Mouse (Mus musculus) intestine, embryonic 14.5 days (tissue): ENCODE measurements around the gene Shmt2. TPM values are rescaled to one million over a fixed set of nuclear protein-coding genes. Genes with fewer than 3 reads are reported as not detected.

Experiments
- ATAC-seq: fragments of 200-750 bp; cut with Nextera tagmentation; replicated peaks from 2 replicates; pipeline ENCODE4 v1.8.0; 2017; ENCODE audit warnings: low read depth, moderate number of reproducible peaks, moderate TSS enrichment, moderate library complexity; ENCODE audit not compliant: low FRiP score, low TSS enrichment
- DNase-seq: peaks from one replicate; pipeline ENCODE4 v3.0.0-alpha.2; 2018; ENCODE audit warnings: low spot score
- H3K27ac ChIP-seq: fragments of 300-500 bp; sonication (generic); 2 replicates; pipeline ENCODE4 v1.5.1; 2014; ENCODE audit warnings: low read depth, mild to moderate bottlenecking, control low read depth
- H3K27me3 ChIP-seq: fragments of 300-500 bp; sonication (generic); replicated peaks from 2 replicates; pipeline ENCODE4 v1.6.1; 2014; ENCODE audit warnings: low read length, control low read depth; ENCODE audit not compliant: control insufficient read depth, insufficient read depth
- H3K36me3 ChIP-seq: fragments of 300-500 bp; sonication (generic); 2 replicates; pipeline ENCODE4 v1.6.1; 2014; ENCODE audit warnings: low read length, control low read depth; ENCODE audit not compliant: control insufficient read depth, insufficient read depth
- H3K4me1 ChIP-seq: fragments of 300-500 bp; sonication (generic); replicated peaks from 2 replicates; pipeline ENCODE4 v1.6.1; 2014; ENCODE audit warnings: low read length, control low read depth, mixed read lengths; ENCODE audit not compliant: control insufficient read depth, insufficient read depth
- H3K4me2 ChIP-seq: fragments of 300-500 bp; sonication (generic); 2 replicates; pipeline ENCODE4 v1.6.1; 2014; ENCODE audit warnings: low read length
- H3K4me3 ChIP-seq: fragments of 300-500 bp; sonication (generic); 2 replicates; pipeline ENCODE4 v1.5.1; 2014; ENCODE audit warnings: low read depth, low read length, control low read depth, mixed read lengths
- H3K9ac ChIP-seq: fragments of 300-500 bp; sonication (generic); 2 replicates; pipeline ENCODE4 v1.6.1; 2014; ENCODE audit warnings: mild to moderate bottlenecking, low read length
- H3K9me3 ChIP-seq: fragments of 300-500 bp; sonication (generic); 2 replicates; pipeline ENCODE4 v1.6.1; 2016; ENCODE audit warnings: low read length, control low read depth; ENCODE audit not compliant: control insufficient read depth
- WGBS: fragments of 180-500 bp; shearing (Covaris S2); extraction: QIAGEN DNeasy Blood & Tissue Kit; methylation state at CpG from one replicate; pipeline ENCODE4 v1.1.7; 2014; 5-methylcytosine and 5-hydroxymethylcytosine counted together
- polyA plus RNA-seq: library from polyadenylated mRNA; unstranded; fragments of >200 nt; fragmentation: Nextera tagmentation; extraction: Ambion mirVana; gene quantifications from 2 replicates; pipeline ENCODE4 v1.2.1, GENCODE M21; 2014

Shmt2 gene
- polyA plus RNA-seq, 1 experiment from 2014 or later = 142 TPM

DNA sequence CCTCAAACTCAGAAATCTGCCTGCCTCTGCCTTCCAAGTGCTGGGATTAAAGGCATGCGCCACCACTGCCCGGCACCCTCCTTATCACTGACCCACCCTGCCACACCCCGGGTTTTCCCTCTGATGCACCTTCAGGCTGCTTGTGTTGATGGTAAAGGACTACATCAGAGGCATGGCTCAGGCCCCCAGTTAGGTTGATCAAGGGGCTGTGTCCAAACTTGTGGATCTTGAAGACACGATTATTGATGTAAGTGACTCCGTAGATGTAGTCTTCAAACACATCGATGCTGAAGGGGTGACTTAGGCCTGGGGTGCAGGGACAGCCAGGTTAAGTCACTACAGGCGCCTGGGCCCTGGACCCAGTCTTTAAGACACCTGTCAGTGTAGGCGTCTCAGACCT lies 19.3 kb upstream of the Shmt2 start:
- Histone ChIP-seq H3K36me3 (peaks cover 79% of the 10 kb centered on the region), H3K4me3 (no peak overlapping the region), H3K27me3 (peaks cover under 1% of the 10 kb centered on the region), H3K4me2 (no peak overlapping the region), H3K9me3 (no peaks in the 10 kb centered on the region), H3K27ac (no peak overlapping the region), H3K9ac (no peak overlapping the region), H3K4me1 (no peaks in the 10 kb centered on the region; the same call in 1 of the 2 replicates)
- DNase-seq (no peak), ATAC-seq (no peak)
- WGBS = 95% methylated on average over 8 of the region's 8 CpGs

DNA sequence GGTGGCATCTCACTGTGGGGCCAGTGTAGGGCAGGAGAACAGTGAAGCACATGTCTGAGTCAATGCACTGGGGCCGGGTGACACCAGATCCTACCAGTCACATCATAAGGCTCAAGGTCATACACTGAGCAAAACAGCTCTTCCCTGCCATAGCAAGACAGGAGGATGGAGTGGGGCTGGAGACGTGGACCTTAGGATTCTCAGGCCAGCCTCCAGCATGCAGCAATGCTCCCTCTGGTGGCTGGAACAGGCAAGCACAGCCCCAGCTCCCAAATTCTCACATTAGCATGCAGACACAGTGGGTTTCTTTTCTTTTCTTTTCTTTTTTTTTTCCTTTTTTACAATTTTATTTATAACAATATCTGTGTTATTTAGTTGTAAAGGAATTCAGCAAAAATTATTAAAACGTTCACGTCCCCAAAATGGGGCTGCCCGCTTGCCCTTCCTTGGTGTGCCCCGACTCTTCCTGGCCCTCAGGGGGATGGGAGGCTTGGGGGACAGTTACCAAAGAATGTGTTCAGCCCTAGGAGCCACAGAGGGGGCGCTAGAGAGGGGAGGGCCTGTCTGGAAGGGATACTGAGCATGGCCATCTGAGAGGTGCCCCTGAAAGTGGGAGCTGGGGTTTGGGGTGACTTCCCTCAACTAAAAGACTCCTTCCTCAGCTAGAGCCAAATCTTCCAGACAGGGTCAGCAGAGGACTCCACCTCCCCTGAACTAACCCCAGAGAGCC lies 15.8 kb upstream of the Shmt2 start:
- ATAC-seq (peak; percentile 18; the same call in 1 of the 2 replicates), DNase-seq (peak; percentile 87)
- 28% methylated on average over 7 of the region's 7 CpGs for WGBS
- Histone ChIP-seq H3K27me3 (peaks cover 36% of the 10 kb centered on the region), H3K4me1 (peaks cover 16% of the 10 kb centered on the region), H3K9me3 (no peaks in the 10 kb centered on the region), H3K4me3 (no peak overlapping the region), H3K36me3 (peaks cover 44% of the 10 kb centered on the region), H3K4me2 (no peak overlapping the region), H3K9ac (no peak overlapping the region), H3K27ac (no peak overlapping the region)

DNA sequence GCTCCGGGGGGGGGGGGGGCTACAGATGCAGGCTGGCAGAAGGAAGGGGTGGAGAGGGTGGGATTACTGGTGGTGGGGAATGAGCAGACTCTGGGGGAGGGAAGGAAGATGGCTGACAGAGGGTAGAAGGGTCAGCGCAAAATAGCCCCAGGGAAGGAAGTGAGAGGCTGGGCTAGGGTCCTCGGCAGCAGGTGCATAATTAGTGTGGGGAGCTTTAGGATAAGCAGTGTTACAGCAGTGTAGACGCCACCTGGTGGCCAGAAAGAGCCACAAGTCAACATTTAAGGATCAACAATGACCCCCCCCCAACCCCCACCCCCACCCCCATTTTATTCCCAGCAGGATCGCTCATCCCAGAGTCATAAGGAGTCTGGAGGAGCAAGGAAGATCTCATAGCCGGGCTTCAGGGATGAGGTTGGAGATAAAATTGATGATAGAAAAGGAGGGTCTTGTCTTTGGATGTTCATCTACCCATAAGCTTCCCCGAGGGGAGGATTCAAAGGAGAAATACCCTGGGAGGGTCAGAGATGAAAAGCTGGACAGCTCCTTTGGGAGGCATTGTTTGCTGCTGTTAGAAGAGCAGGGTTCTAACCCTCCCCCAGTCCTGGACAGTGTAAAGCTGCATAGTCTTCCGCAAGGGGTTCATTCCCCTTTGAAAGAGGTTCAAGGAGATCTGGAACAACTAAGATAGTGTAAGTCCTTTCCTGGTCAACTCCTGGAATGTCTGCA lies 14.5 kb upstream of the Shmt2 start:
- ATAC-seq (no peak), DNase-seq (no peak)
- Histone ChIP-seq H3K27me3 (peaks cover 48% of the 10 kb centered on the region), H3K27ac (no peak overlapping the region), H3K4me2 (no peak overlapping the region), H3K36me3 (peaks cover 32% of the 10 kb centered on the region), H3K4me1 (peaks cover 16% of the 10 kb centered on the region), H3K9ac (no peak overlapping the region), H3K9me3 (no peaks in the 10 kb centered on the region), H3K4me3 (no peak overlapping the region)
- WGBS = 16% methylated on average over 8 of the region's 8 CpGs

DNA sequence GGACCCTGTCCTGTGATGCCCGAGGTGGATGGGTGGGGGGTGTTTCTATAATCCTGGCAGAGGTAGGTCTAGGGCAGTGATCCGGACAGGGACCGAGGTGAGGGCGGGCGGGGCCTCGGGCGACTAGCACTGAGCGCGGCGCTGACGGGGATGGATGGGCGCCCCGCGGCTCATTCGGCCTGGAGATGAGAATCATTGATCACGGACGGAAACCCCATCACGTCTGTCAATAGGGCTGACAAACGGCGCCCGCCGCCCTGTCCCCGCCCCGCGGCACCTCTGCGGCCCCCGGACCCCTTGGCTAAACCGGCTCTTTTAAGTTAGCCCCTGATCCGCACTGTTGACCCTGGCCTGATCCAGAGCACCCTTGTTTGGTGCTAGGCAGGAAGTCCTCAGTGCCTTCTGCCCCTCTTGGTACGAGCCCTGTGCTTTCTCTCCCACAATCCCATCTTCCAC lies 12.7 kb upstream of the Shmt2 start:
- no peak overlapping the region for H3K9ac ChIP-seq
- H3K4me1 ChIP-seq = peaks cover 16% of the 10 kb centered on the region
- H3K27me3 ChIP-seq = peaks cover 66% of the 10 kb centered on the region
- H3K4me3 ChIP-seq = peak overlapping the region; percentile 42
- DNase-seq (no peak), ATAC-seq (0 out of 2 replicates have a peak, but pooled peaks have one; percentile 5)
- WGBS = 2% methylated on average over 28 of the region's 30 CpGs
- H3K4me2 ChIP-seq = peak overlapping the region; percentile 84
- H3K27ac ChIP-seq = no peak overlapping the region
- H3K9me3 ChIP-seq = no peaks in the 10 kb centered on the region
- H3K36me3 ChIP-seq = peaks cover 15% of the 10 kb centered on the region

DNA sequence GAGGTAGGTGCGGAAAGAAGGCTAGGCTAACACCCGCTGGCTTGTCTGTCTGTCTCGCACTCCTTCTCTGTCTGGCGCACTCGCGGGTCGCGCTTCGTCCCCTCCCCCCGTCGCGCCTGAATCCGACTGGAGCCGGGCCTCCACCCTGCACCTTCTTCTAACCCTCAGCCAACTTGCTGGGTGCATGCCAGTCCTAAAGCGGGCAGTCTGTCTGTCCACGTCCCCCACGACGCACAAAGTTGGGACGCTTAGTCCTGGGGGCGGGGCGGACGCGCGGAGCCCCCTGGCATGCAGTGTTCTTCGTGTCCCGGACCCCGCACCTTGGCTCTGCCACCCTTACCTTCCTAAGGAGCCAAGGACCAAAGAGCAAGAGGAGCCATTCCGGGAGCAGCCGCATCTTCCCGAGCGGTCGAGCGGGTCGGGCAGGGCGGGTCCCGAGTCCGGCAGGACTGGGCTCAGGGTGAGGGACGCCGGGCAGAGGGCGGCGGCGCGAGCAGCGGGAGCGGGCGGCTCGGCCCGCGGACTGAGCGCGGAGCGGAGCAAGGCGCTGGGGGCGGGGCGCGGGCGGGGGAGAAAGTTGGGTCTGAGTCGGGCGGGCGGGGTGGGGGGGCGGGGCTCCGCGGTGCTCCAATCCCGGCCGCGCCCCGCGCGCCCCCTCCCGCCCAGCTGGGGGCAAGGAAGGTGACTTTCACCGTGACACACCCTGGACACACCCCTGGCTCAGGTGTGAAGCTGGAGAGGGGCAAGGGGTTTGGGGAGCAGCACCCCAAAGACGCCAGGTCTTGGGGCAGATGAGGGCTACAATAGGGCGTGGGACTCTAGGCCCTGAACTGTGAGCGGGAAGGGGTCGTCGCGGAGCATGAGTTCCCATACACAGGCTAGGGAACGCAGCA lies 12.0 kb upstream of the Shmt2 start, which contains the start of gene Nxph4:
Gene Nxph4, minus strand, starts transcription at position 524 of the 893 bp plus-strand sequence.
- H3K4me1 ChIP-seq = peaks cover 16% of the 10 kb centered on the region
- peaks cover 8% of the 10 kb centered on the region; the same call in 1 of the 2 replicates for H3K36me3 ChIP-seq
- H3K9me3 ChIP-seq = no peaks in the 10 kb centered on the region
- H3K27ac ChIP-seq = no peak within 1 kb of the TSS
- H3K4me3 ChIP-seq = peak within 1 kb of the TSS; percentile 42
- 1% methylated on average over 54 of the region's 78 CpGs for WGBS
- ATAC-seq (peak; percentile 22; the same call in 1 of the 2 replicates), DNase-seq (no peak)
- peak within 1 kb of the TSS; percentile 84 for H3K4me2 ChIP-seq
- no peak within 1 kb of the TSS for H3K9ac ChIP-seq
- peaks cover 73% of the 10 kb centered on the region for H3K27me3 ChIP-seq

DNA sequence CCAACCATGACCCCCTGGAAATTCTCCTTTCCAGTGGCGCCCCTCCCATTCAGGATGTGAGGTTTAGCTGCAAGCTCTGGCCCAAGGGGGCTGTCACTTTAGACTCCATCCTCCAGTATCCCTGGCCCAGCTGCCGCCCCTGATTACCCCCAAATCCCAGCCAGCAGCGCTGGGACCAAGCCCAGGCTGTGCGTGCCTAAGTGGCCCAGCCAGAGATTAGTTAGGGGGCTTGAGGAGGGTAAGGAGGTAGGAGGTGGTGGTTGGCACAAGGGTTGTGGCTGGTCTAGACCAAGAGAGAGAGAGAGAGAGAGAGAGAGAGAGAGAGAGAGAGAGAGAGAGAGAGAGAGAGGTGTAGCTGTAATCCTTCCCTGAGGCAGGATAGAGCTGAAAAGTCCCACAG lies 9.3 kb upstream of the Shmt2 start:
- Histone ChIP-seq H3K27me3 (peaks cover 100% of the 10 kb centered on the region), H3K27ac (no peak overlapping the region), H3K36me3 (no peaks in the 10 kb centered on the region), H3K9me3 (no peaks in the 10 kb centered on the region), H3K4me3 (no peak overlapping the region), H3K4me1 (peaks cover 20% of the 10 kb centered on the region), H3K9ac (no peak overlapping the region), H3K4me2 (no peak overlapping the region)
- DNase-seq = no peak
- ATAC-seq = no peak
- 1% methylated on average over 4 of the region's 4 CpGs for WGBS

GRCm38 (mm10) chr10:127530945-127531344 lies 8.7 kb upstream of the Shmt2 start:
- Histone ChIP-seq H3K9me3 (no peaks in the 10 kb centered on the region), H3K4me1 (peaks cover 25% of the 10 kb centered on the region), H3K9ac (no peak overlapping the region), H3K36me3 (no peaks in the 10 kb centered on the region), H3K4me3 (no peak overlapping the region), H3K27me3 (peaks cover 100% of the 10 kb centered on the region), H3K4me2 (peak overlapping the region; percentile 22; the same call in 1 of the 2 replicates), H3K27ac (no peak overlapping the region)
- no peak for DNase-seq
- WGBS = under 1% methylated on average over 19 of the region's 25 CpGs
- no peak for ATAC-seq

DNA sequence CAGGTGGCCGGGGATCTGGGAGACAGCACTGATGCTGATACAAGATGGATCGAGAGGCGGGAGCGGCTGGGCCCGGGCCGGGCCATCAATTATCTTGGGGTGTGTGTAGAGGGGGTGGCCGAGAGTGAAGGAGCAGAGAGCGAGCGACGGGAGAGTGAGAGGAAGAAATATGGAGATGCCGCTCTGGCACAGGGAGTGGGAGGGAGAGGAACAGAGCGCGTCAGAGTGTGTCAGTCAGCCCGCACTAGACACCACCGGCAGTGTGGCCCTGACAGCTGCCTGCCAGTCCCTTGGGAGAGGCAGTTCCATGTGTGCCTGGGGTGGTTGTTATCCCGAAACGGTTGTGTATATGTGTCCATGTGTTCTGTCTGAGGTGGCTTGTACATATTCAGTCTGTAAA lies 5.2 kb upstream of the Shmt2 start:
- H3K4me2 ChIP-seq = no peak overlapping the region
- H3K9me3 ChIP-seq = no peaks in the 10 kb centered on the region
- peaks cover 13% of the 10 kb centered on the region for H3K4me1 ChIP-seq
- WGBS = 5% methylated on average over 17 of the region's 17 CpGs
- ATAC-seq (no peak), DNase-seq (no peak)
- H3K36me3 ChIP-seq = no peaks in the 10 kb centered on the region
- no peak overlapping the region for H3K9ac ChIP-seq
- no peak overlapping the region for H3K4me3 ChIP-seq
- no peak overlapping the region for H3K27ac ChIP-seq
- peaks cover 89% of the 10 kb centered on the region for H3K27me3 ChIP-seq
